In genomic region chr7:145309877-145310276, GRCm38 (mm10) we compare ENCODE assay signal across 29 mouse cellular contexts. TPM values are rescaled to one million over a fixed set of nuclear protein-coding genes. Genes with fewer than 3 reads are reported as not detected.
A peak's percentile ranks its signal among the peaks of the same experiment; 100 is the strongest.
DNase-seq lines count a peak whose midpoint lies in the region; ATAC-seq lines count a peak whose summit lies in the region.
"Had no signal": no experiment of that assay in that cellular context is flagged by ENCODE, and none has a peak within 500 bp of the region (broad histone marks: within the 10 kb centered on the region; RNA-seq: fewer than 3 reads in every experiment).

No protein-coding gene starts in this region.

- H3K4me1 ChIP-seq in hindbrain, embryonic 10.5 days (replicated peaks) = peaks cover 14% of the 10 kb centered on the region
- no peaks in the 10 kb centered on the region for H3K4me1 ChIP-seq in hindbrain, embryonic 12.5 days
- peaks cover 3% of the 10 kb centered on the region; the same call in 1 of the 2 replicates for H3K4me1 ChIP-seq in lung, embryonic 16.5 days (replicated peaks; ENCODE audit: control insufficient read depth, insufficient read depth, low read length)
- H3K4me1 ChIP-seq: forebrain, embryonic 13.5 days; hindbrain, embryonic 15.5 days had no signal

- H3K36me3 ChIP-seq in hindbrain, embryonic 10.5 days = no peaks in the 10 kb centered on the region
- no peaks in the 10 kb centered on the region for H3K36me3 ChIP-seq in hindbrain, embryonic 12.5 days
- no peaks in the 10 kb centered on the region for H3K36me3 ChIP-seq in lung, embryonic 16.5 days (ENCODE audit: control insufficient read depth, insufficient read depth, low read length)
- H3K36me3 ChIP-seq: forebrain, embryonic 10.5 days; hindbrain, embryonic 15.5 days had no signal

- H3K27ac ChIP-seq in hindbrain, embryonic 10.5 days = peak overlapping the region; percentile 40; the same call in 1 of the 2 replicates
- no peak overlapping the region for H3K27ac ChIP-seq in hindbrain, embryonic 12.5 days
- H3K27ac ChIP-seq in lung, embryonic 16.5 days (ENCODE audit: low read length) = no peak overlapping the region
- H3K27ac ChIP-seq: forebrain, embryonic 10.5 days; forebrain, embryonic 13.5 days; hindbrain, embryonic 15.5 days had no signal

- WGBS in hindbrain, embryonic 10.5 days = 76% methylated on average over 1 of the region's 1 CpGs
- 77% methylated on average over 1 of the region's 1 CpGs for WGBS in hindbrain, embryonic 12.5 days
- WGBS in lung, embryonic 16.5 days = 85% methylated on average over 1 of the region's 1 CpGs

- no peaks in the 10 kb centered on the region for H3K9me3 ChIP-seq in hindbrain, embryonic 10.5 days
- no peaks in the 10 kb centered on the region for H3K9me3 ChIP-seq in hindbrain, embryonic 12.5 days (replicated peaks)
- H3K9me3 ChIP-seq in lung, embryonic 16.5 days (ENCODE audit: control insufficient read depth, low read length) = no peaks in the 10 kb centered on the region
- H3K9me3 ChIP-seq: forebrain, embryonic 10.5 days; forebrain, embryonic 13.5 days; hindbrain, embryonic 15.5 days had no signal

- no peak overlapping the region for H3K4me3 ChIP-seq in hindbrain, embryonic 10.5 days
- H3K4me3 ChIP-seq in hindbrain, embryonic 12.5 days = no peak overlapping the region
- no peak overlapping the region for H3K4me3 ChIP-seq in lung, embryonic 16.5 days (ENCODE audit: low read length)
- H3K4me3 ChIP-seq: forebrain, embryonic 10.5 days; forebrain, embryonic 13.5 days; hindbrain, embryonic 15.5 days had no signal

- no peak overlapping the region for H3K9ac ChIP-seq in hindbrain, embryonic 12.5 days
- no peak overlapping the region for H3K9ac ChIP-seq in lung, embryonic 16.5 days (ENCODE audit: low read length)
- H3K9ac ChIP-seq: forebrain, embryonic 13.5 days; hindbrain, embryonic 15.5 days had no signal

- DNase-seq in cerebellum, adult 9-11 months = peak; percentile 57
- no peak for DNase-seq in cerebellum, postnatal 4 days (ENCODE audit: low spot score in 2 of 2)
- DNase-seq in hindbrain, embryonic 10.5 days (ENCODE audit: low spot score) = no peak
- no peak for DNase-seq in lung, postnatal 14 days
- DNase-seq in MN1 (ENCODE audit: low spot score) = peak; percentile 70
- no peak for DNase-seq in c-Kit-positive CD71-positive TER-119-positive erythroid progenitor cells, embryonic 14.5 days (ENCODE audit: low spot score)
- DNase-seq: adrenal gland, postnatal 10 days; adrenal gland, postnatal 36 days; cerebellum, adult 18-20 months; gastrocnemius, postnatal 10 days; gastrocnemius, postnatal 36 days; heart, postnatal 36 days; kidney, adult 18-20 months had no signal

- no peak for ATAC-seq in hindbrain, embryonic 12.5 days (ENCODE audit: low FRiP score)
- peak; percentile 67; the same call in 1 of the 2 replicates for ATAC-seq in lung, embryonic 16.5 days (ENCODE audit: low read depth)
- ATAC-seq: CD4-positive, CD25-positive, alpha-beta regulatory T cell, adult 4 months; forebrain, embryonic 13.5 days; forebrain, embryonic 16.5 days; Patski had no signal

- peaks cover 3% of the 10 kb centered on the region for H3K27me3 ChIP-seq in hindbrain, embryonic 10.5 days (ENCODE audit: insufficient read depth, poor library complexity, severe bottlenecking)
- no peaks in the 10 kb centered on the region for H3K27me3 ChIP-seq in hindbrain, embryonic 12.5 days
- no peaks in the 10 kb centered on the region for H3K27me3 ChIP-seq in lung, embryonic 16.5 days (ENCODE audit: control insufficient read depth, insufficient read depth, low read depth, low read length)
- H3K27me3 ChIP-seq: forebrain, embryonic 13.5 days; hindbrain, embryonic 15.5 days; Patski had no signal

- no peak overlapping the region for H3K4me2 ChIP-seq in hindbrain, embryonic 12.5 days (replicated peaks)
- H3K4me2 ChIP-seq in lung, embryonic 16.5 days (ENCODE audit: low read depth, low read length) = no peak overlapping the region
- H3K4me2 ChIP-seq: forebrain, embryonic 13.5 days; heart, embryonic 11.5 days; hindbrain, embryonic 15.5 days had no signal

RNA-seq across cellular contexts. Expression of gene Mrgprd, which starts 4.8 kb away (rescaled TPM):
- polyA plus RNA-seq in hindbrain, embryonic 10.5 days (2016; fragmentation: Nextera tagmentation; extraction: Ambion mirVana) = not detected in 2 replicates
- not detected in 2 replicates for polyA plus RNA-seq in hindbrain, embryonic 12.5 days (2016; fragmentation: Nextera tagmentation; extraction: Ambion mirVana)
- not detected in 2 replicates for polyA plus RNA-seq in lung, embryonic 16.5 days (2015; fragmentation: Nextera tagmentation; extraction: Ambion mirVana)
- polyA plus RNA-seq: C2C12; embryonic facial prominence, embryonic 11.5 days; embryonic facial prominence, embryonic 14.5 days; forebrain, embryonic 10.5 days; forebrain, embryonic 13.5 days; forebrain, embryonic 16.5 days; heart, embryonic 11.5 days; heart, embryonic 14.5 days; heart, postnatal 0 days; hindbrain, embryonic 11.5 days; hindbrain, embryonic 15.5 days; intestine, embryonic 14.5 days; Patski had no signal

RNA-seq across cellular contexts. Expression of gene Mrgprf, which starts 9.2 kb away (rescaled TPM):
- polyA plus RNA-seq in hindbrain, embryonic 10.5 days (2016; fragmentation: Nextera tagmentation; extraction: Ambion mirVana) = 0.14 and 0.35 TPM in 2 replicates
- polyA plus RNA-seq in hindbrain, embryonic 12.5 days (2016; fragmentation: Nextera tagmentation; extraction: Ambion mirVana) = 0.99 and 1.1 TPM in 2 replicates
- polyA plus RNA-seq in lung, embryonic 16.5 days (2015; fragmentation: Nextera tagmentation; extraction: Ambion mirVana) = 2.2 and 2.4 TPM in 2 replicates
- polyA plus RNA-seq: CD4-positive, CD25-positive, alpha-beta regulatory T cell, adult 4 months had no signal

RNA-seq across cellular contexts. Expression of gene Tpcn2, which starts 26.1 kb away (rescaled TPM):
- 5.7 and 5.8 TPM in 2 replicates for polyA plus RNA-seq in hindbrain, embryonic 10.5 days (2016; fragmentation: Nextera tagmentation; extraction: Ambion mirVana)
- polyA plus RNA-seq in hindbrain, embryonic 12.5 days (2016; fragmentation: Nextera tagmentation; extraction: Ambion mirVana) = 6.8 and 7.1 TPM in 2 replicates
- 11.7 and 12.3 TPM in 2 replicates for polyA plus RNA-seq in lung, embryonic 16.5 days (2015; fragmentation: Nextera tagmentation; extraction: Ambion mirVana)

Comparison
In these comparisons a context has a peak if more than half of its experiments do, and no peak if none do; other contexts are left out.
1. DNase-seq: peak in cerebellum, adult 9-11 months (single experiment) and MN1 (single experiment); none in cerebellum, postnatal 4 days (0 of 2), hindbrain, embryonic 10.5 days (single experiment), lung, postnatal 14 days (single experiment) and c-Kit-positive CD71-positive TER-119-positive erythroid progenitor cells, embryonic 14.5 days (single experiment).